Mouse (Mus musculus): ENCODE measurements at regions not wholly inside any gene's neighbourhood (a gene's known extent, or its start where the extent isn't known, plus 50 kb on each side); places are given as distances from the start of the nearest gene placed in this dataset.

GRCm38 (mm10) chr7:95919932-95920331 lies 251.1 kb upstream of the Tenm4 start:
- Histone ChIP-seq H3K4me1 (ENCODE audit: control insufficient read depth, insufficient read depth, low read length) (no peaks in the 10 kb centered on the region), H3K4me3 (ENCODE audit: control insufficient read depth, low read depth, low read length) (no peak overlapping the region), H3K36me3 (ENCODE audit: control insufficient read depth, insufficient read depth, low read length) (no peaks in the 10 kb centered on the region), H3K27me3 (ENCODE audit: control insufficient read depth, insufficient read depth, low read length) (no peaks in the 10 kb centered on the region), H3K27ac (ENCODE audit: control insufficient read depth, insufficient read depth, low read depth, low read length) (no peak overlapping the region)
- no peak for TF ChIP-seq CTCF (IDR thresholded peaks at IDR 0.05; ENCODE audit: control insufficient read depth, insufficient read depth, insufficient replicate concordance, low read depth, low read length)
- no peak for TF ChIP-seq POLR2A (IDR thresholded peaks at IDR 0.05; ENCODE audit: control insufficient read depth, low read depth, low read length)

- no peak for TF ChIP-seq POLR2A (IDR thresholded peaks at IDR 0.05; ENCODE audit: control insufficient read depth, low read depth, low read length)
- Histone ChIP-seq H3K4me3 (ENCODE audit: control insufficient read depth, low read depth, low read length) (no peak overlapping the region), H3K36me3 (ENCODE audit: control insufficient read depth, insufficient read depth, low read length) (no peaks in the 10 kb centered on the region), H3K27ac (ENCODE audit: control insufficient read depth, insufficient read depth, low read depth, low read length) (no peak overlapping the region), H3K27me3 (ENCODE audit: control insufficient read depth, insufficient read depth, low read length) (no peaks in the 10 kb centered on the region), H3K4me1 (ENCODE audit: control insufficient read depth, insufficient read depth, low read length) (no peaks in the 10 kb centered on the region)
These were observed 246.2 kb upstream of the Tenm4 start for GRCm38 (mm10) chr7:95924805-95925204.

GRCm38 (mm10) chr7:95926119-95927039 lies 244.7 kb upstream of the Tenm4 start:
- H3K4me1 ChIP-seq (ENCODE audit: control insufficient read depth, insufficient read depth, low read length) = no peaks in the 10 kb centered on the region
- H3K27me3 ChIP-seq (ENCODE audit: control insufficient read depth, insufficient read depth, low read length) = no peaks in the 10 kb centered on the region
- TF ChIP-seq POLR2A (IDR thresholded peaks at IDR 0.05; ENCODE audit: control insufficient read depth, low read depth, low read length) (no peak), CTCF (IDR thresholded peaks at IDR 0.05; ENCODE audit: control insufficient read depth, insufficient read depth, insufficient replicate concordance, low read depth, low read length) (no peak)
- H3K36me3 ChIP-seq (ENCODE audit: control insufficient read depth, insufficient read depth, low read length) = no peaks in the 10 kb centered on the region
- no peak overlapping the region for H3K27ac ChIP-seq (ENCODE audit: control insufficient read depth, insufficient read depth, low read depth, low read length)
- no peak overlapping the region for H3K4me3 ChIP-seq (ENCODE audit: control insufficient read depth, low read depth, low read length)

- no peaks in the 10 kb centered on the region for H3K36me3 ChIP-seq (ENCODE audit: control insufficient read depth, insufficient read depth, low read length)
- no peaks in the 10 kb centered on the region for H3K4me1 ChIP-seq (ENCODE audit: control insufficient read depth, insufficient read depth, low read length)
- H3K27ac ChIP-seq (ENCODE audit: control insufficient read depth, insufficient read depth, low read depth, low read length) = no peak overlapping the region
- H3K27me3 ChIP-seq (ENCODE audit: control insufficient read depth, insufficient read depth, low read length) = no peaks in the 10 kb centered on the region
- H3K4me3 ChIP-seq (ENCODE audit: control insufficient read depth, low read depth, low read length) = no peak overlapping the region
- no peak for TF ChIP-seq CTCF (IDR thresholded peaks at IDR 0.05; ENCODE audit: control insufficient read depth, insufficient read depth, insufficient replicate concordance, low read depth, low read length)
- TF ChIP-seq POLR2A (IDR thresholded peaks at IDR 0.05; ENCODE audit: control insufficient read depth, low read depth, low read length) = no peak
These were observed 234.4 kb upstream of the Tenm4 start for GRCm38 (mm10) chr7:95936599-95936998.

- no peak overlapping the region for H3K4me3 ChIP-seq (ENCODE audit: control insufficient read depth, low read depth, low read length)
- H3K27me3 ChIP-seq (ENCODE audit: control insufficient read depth, insufficient read depth, low read length) = no peaks in the 10 kb centered on the region
- no peaks in the 10 kb centered on the region for H3K4me1 ChIP-seq (ENCODE audit: control insufficient read depth, insufficient read depth, low read length)
- no peak overlapping the region for H3K27ac ChIP-seq (ENCODE audit: control insufficient read depth, insufficient read depth, low read depth, low read length)
- no peak for TF ChIP-seq POLR2A (IDR thresholded peaks at IDR 0.05; ENCODE audit: control insufficient read depth, low read depth, low read length)
- TF ChIP-seq CTCF (IDR thresholded peaks at IDR 0.05; ENCODE audit: control insufficient read depth, insufficient read depth, insufficient replicate concordance, low read depth, low read length) = no peak
- H3K36me3 ChIP-seq (ENCODE audit: control insufficient read depth, insufficient read depth, low read length) = no peaks in the 10 kb centered on the region
These were observed 227.6 kb upstream of the Tenm4 start for GRCm38 (mm10) chr7:95943420-95943819.

- TF ChIP-seq CTCF (IDR thresholded peaks at IDR 0.05; ENCODE audit: control insufficient read depth, insufficient read depth, insufficient replicate concordance, low read depth, low read length) (no peak), POLR2A (IDR thresholded peaks at IDR 0.05; ENCODE audit: control insufficient read depth, low read depth, low read length) (no peak)
- Histone ChIP-seq H3K27ac (ENCODE audit: control insufficient read depth, insufficient read depth, low read depth, low read length) (no peak overlapping the region), H3K4me3 (ENCODE audit: control insufficient read depth, low read depth, low read length) (no peak overlapping the region), H3K27me3 (ENCODE audit: control insufficient read depth, insufficient read depth, low read length) (no peaks in the 10 kb centered on the region), H3K4me1 (ENCODE audit: control insufficient read depth, insufficient read depth, low read length) (no peaks in the 10 kb centered on the region), H3K36me3 (ENCODE audit: control insufficient read depth, insufficient read depth, low read length) (no peaks in the 10 kb centered on the region)
These were observed 218.7 kb upstream of the Tenm4 start for GRCm38 (mm10) chr7:95952395-95952794.

GRCm38 (mm10) chr7:95954511-95954910 lies 216.5 kb upstream of the Tenm4 start:
- Histone ChIP-seq H3K27me3 (ENCODE audit: control insufficient read depth, insufficient read depth, low read length) (no peaks in the 10 kb centered on the region), H3K27ac (ENCODE audit: control insufficient read depth, insufficient read depth, low read depth, low read length) (no peak overlapping the region), H3K4me3 (ENCODE audit: control insufficient read depth, low read depth, low read length) (no peak overlapping the region), H3K4me1 (ENCODE audit: control insufficient read depth, insufficient read depth, low read length) (no peaks in the 10 kb centered on the region), H3K36me3 (ENCODE audit: control insufficient read depth, insufficient read depth, low read length) (no peaks in the 10 kb centered on the region)
- TF ChIP-seq CTCF (IDR thresholded peaks at IDR 0.05; ENCODE audit: control insufficient read depth, insufficient read depth, insufficient replicate concordance, low read depth, low read length) (no peak), POLR2A (IDR thresholded peaks at IDR 0.05; ENCODE audit: control insufficient read depth, low read depth, low read length) (no peak)

Data from testis, adult 2 months (tissue).